Mouse (Mus musculus) spleen, adult 2 months (tissue): ENCODE data around the gene Psme1. TPM values are rescaled to one million over a fixed set of nuclear protein-coding genes. Genes with fewer than 3 reads are reported as not detected.

Source experiments
- DNase-seq, 2 experiments: peaks; one replicate each; pipeline versions ENCODE4 v3.0.0 to v3.0.0-alpha.2; 2012 to 2021; ENCODE audit warnings: low spot score in 2 of 2, low read depth in 1 of 2
- H3K27ac ChIP-seq: fragments of 200-500 bp; 2 replicates; pipeline ENCODE4 v1.5.1; 2012; ENCODE audit warnings: low read length, inconsistent platforms; ENCODE audit not compliant: insufficient read depth
- H3K27me3 ChIP-seq: fragments of 200-500 bp; 2 replicates; pipeline ENCODE4 v1.6.1; 2012; ENCODE audit warnings: mild to moderate bottlenecking, moderate library complexity, low read length, inconsistent platforms; ENCODE audit not compliant: control insufficient read depth, insufficient read depth
- H3K36me3 ChIP-seq: fragments of 200-500 bp; 2 replicates; pipeline ENCODE4 v1.6.1; 2012; ENCODE audit warnings: mild to moderate bottlenecking, low read length, inconsistent platforms; ENCODE audit not compliant: control insufficient read depth, insufficient read depth
- H3K4me1 ChIP-seq: fragments of 200-500 bp; 2 replicates; pipeline ENCODE4 v1.6.1; 2011; ENCODE audit warnings: inconsistent platforms; ENCODE audit not compliant: control insufficient read depth, insufficient read depth, insufficient read length
- H3K4me3 ChIP-seq: fragments of 200-500 bp; 2 replicates; pipeline ENCODE4 v1.5.1; 2011; ENCODE audit warnings: mild to moderate bottlenecking, inconsistent platforms; ENCODE audit not compliant: insufficient read depth, insufficient read length; ENCODE audit errors: extremely low read depth
- CTCF ChIP-seq: fragments of 200-500 bp; IDR thresholded peaks from 2 replicates; pipeline ENCODE4 v1.5.1; 2011; ENCODE audit warnings: mild to moderate bottlenecking, inconsistent platforms; ENCODE audit not compliant: insufficient read depth, insufficient read length, insufficient replicate concordance; ENCODE audit errors: extremely low read depth
- POLR2A ChIP-seq: fragments of 200-500 bp; IDR thresholded peaks from 2 replicates; pipeline ENCODE4 v1.6.1; 2011; ENCODE audit warnings: low read depth, low read length, inconsistent platforms
- WGBS: fragments of 180-500 bp; shearing (Covaris S2); methylation state at CpG from one replicate; pipeline ENCODE4 v1.1.7; 2018; 5-methylcytosine and 5-hydroxymethylcytosine counted together
- polyA plus RNA-seq: library from polyadenylated mRNA; depleted of rRNA; stranded (reverse); fragments of >200 nt; gene quantifications from 2 replicates; pipeline ENCODE4 v1.2.3, GENCODE M21; 2012

Gene Psme1
- polyA plus RNA-seq, 1 experiment = 101 TPM

DNA sequence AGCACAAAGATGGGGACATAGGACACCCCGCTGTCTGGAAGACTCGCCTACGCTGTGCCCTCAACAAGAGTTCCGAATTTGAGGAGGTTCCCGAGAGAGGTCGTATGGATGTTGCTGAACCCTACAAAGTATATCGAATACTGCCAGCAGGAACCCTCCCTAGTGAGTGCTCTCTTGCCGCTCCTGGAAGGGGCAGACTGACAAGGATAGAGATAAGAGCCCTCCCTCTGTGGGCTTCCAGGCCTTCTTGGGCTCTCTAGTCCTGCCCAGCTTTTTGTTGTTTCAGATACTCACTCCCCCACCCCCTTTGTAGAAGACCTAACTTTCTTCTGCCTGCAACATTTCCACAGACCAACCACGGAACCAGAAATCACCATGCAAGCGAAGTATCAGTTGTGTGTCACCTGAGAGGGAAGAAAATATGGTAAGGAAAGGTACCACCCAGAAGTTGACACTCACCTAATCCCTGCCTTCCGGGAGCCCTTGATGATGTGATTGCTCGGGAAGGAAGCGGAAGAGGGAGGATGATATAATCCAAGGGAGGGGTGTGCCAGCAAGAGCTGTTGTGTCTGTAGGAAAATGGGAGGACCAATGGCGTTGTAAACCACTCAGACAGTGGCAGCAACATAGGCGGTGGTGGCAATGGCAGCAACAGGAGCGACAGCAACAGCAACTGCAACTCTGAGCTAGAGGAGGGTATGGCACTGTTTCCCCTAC, 28.0 kb downstream of the Psme1 start:
- H3K27me3 ChIP-seq = no peaks in the 10 kb centered on the region
- H3K36me3 ChIP-seq = peaks cover 50% of the 10 kb centered on the region
- no peak for DNase-seq
- no peak overlapping the region for H3K4me3 ChIP-seq
- no peak for TF ChIP-seq CTCF
- no peak for TF ChIP-seq POLR2A
- H3K4me1 ChIP-seq = peaks cover 18% of the 10 kb centered on the region; the same call in 1 of the 2 replicates
- no peak overlapping the region for H3K27ac ChIP-seq
- 84% methylated on average over 16 of the region's 16 CpGs for WGBS

DNA sequence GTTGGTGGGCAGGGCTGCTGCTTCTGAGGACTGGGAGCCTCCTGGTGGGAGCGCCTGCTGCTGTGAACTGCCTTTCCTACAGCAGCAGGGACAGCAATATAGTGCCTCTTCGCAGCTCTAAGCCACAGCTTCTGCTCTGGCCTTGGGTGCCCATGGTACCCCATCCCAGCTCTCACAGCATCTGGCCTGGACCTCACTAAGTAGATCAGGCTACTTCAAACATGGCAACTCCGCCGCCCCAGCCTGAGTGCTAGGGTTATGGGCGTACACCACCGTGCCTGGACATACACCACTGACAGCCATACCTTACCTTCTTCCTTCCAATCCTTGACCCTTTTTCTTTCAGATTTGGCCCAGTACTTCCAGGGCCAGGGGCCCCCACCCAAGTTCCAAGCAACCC, 30.4 kb downstream of the Psme1 start:
- TF ChIP-seq POLR2A (no peak), CTCF (no peak)
- H3K4me1 ChIP-seq = peaks cover 11% of the 10 kb centered on the region; the same call in 1 of the 2 replicates
- WGBS = 97% methylated on average over 6 of the region's 6 CpGs
- peaks cover 39% of the 10 kb centered on the region for H3K36me3 ChIP-seq
- no peak overlapping the region for H3K4me3 ChIP-seq
- no peak for DNase-seq
- no peaks in the 10 kb centered on the region for H3K27me3 ChIP-seq
- H3K27ac ChIP-seq = no peak overlapping the region

DNA sequence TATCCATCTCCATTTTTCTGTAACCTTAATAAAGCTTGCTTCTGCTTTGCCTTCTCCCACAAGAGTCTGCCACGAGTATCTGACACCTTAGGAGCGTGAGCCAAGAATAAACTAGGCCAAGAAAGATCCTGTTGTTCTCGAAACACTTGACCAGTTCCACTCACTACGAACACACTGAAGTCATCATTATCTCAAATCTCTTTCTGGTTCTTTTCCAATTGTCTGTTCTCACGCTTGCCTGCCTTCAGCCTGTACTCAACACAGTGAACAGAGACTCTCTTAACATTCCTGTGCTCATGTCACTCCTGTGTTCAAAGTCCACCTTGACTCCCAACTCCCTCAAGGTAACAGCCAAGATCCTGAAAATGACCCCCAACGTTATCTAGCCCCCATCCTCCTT, 35.4 kb downstream of the Psme1 start:
- 68% methylated on average over 6 of the region's 6 CpGs for WGBS

DNA sequence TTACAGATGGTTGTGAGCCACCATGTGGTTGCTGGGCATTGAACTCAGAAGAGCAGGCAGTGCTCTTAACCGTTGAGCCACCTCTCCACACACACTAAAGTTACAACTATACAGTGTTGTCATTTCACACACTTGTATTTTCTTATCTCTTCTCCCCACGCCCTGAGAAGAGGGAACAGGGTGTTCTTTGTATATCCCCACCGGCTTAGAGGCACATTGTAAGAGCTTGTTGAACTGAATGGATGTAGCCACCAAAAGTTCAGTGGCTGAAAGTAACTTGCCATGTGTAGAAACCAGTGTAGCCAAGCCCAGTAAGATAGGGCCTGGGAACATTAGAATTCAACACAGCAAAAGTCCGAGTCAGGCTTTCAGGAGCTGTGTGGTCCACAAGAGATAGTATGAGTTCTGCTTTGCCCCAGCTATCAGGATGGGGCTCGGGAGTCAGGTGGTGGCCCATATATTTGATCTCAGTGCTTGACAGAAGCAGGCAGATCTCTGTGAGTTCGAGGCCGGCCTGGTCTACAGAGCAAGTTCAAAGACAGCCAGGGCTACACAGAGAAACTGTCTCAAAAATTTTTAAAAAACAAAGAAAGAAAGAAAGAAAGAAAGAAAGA, 36.7 kb downstream of the Psme1 start:
- TF ChIP-seq POLR2A (no peak), CTCF (no peak)
- Histone ChIP-seq H3K27ac (no peak overlapping the region), H3K4me3 (no peak overlapping the region), H3K4me1 (no peaks in the 10 kb centered on the region), H3K36me3 (peaks cover under 1% of the 10 kb centered on the region; the same call in 1 of the 2 replicates), H3K27me3 (no peaks in the 10 kb centered on the region)
- no peak for DNase-seq
- 80% methylated on average over 7 of the region's 7 CpGs for WGBS

More for the DNA sequence above, 35.4 kb downstream of the Psme1 start:
- Histone ChIP-seq H3K4me3 (no peak overlapping the region), H3K36me3 (peaks cover 13% of the 10 kb centered on the region), H3K27ac (no peak overlapping the region), H3K4me1 (no peaks in the 10 kb centered on the region), H3K27me3 (no peaks in the 10 kb centered on the region)
- DNase-seq = no peak
- no peak for TF ChIP-seq POLR2A

DNA sequence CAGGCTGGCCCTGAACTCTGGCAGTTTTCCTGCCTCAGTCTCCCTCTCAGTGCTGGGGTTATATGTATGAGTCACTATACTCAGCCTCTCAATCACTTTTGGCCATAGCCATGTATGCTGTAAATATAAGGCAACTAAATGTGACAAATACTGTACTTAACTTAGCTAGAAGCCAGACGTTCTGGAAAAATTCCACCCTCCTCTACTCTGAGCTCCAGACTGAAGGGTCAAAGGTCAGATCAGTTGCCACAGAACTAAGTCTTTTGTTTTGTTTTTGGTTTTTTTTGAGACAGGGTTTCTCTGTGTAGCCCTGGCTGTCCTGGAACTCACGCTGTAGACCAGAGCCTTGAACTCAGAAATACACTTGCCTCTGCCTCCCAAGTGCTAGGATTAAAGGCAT, 38.0 kb downstream of the Psme1 start:
- no peak for TF ChIP-seq POLR2A
- no peak for TF ChIP-seq CTCF
- DNase-seq = no peak
- Histone ChIP-seq H3K27ac (no peak overlapping the region), H3K36me3 (no peaks in the 10 kb centered on the region), H3K4me1 (no peaks in the 10 kb centered on the region), H3K27me3 (no peaks in the 10 kb centered on the region), H3K4me3 (no peak overlapping the region)
- WGBS = 82% methylated on average over 2 of the region's 2 CpGs

DNA sequence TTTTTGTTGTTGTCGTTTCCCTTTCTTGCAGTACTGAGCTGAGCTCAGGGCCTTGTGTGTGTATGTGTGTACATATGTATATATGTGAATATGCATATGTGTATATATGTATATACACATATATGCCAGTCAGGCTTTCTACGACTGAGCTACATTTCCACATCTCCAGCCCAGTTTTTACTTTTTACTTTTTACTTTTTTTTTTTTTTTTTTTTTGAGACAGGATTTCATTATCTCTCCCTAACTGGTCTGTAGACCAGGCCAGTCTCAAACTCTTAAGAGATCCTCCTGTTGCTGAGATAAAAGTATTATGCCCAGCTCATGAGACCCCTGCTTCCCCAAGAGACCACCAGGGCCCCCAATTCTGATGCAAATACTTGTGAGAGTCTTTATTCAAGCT, 38.9 kb downstream of the Psme1 start:
- no peaks in the 10 kb centered on the region for H3K27me3 ChIP-seq
- 78% methylated on average over 2 of the region's 2 CpGs for WGBS
- H3K36me3 ChIP-seq = no peaks in the 10 kb centered on the region
- H3K4me1 ChIP-seq = no peaks in the 10 kb centered on the region
- no peak overlapping the region for H3K27ac ChIP-seq
- no peak for TF ChIP-seq POLR2A
- TF ChIP-seq CTCF = no peak
- DNase-seq = no peak
- H3K4me3 ChIP-seq = no peak overlapping the region

DNA sequence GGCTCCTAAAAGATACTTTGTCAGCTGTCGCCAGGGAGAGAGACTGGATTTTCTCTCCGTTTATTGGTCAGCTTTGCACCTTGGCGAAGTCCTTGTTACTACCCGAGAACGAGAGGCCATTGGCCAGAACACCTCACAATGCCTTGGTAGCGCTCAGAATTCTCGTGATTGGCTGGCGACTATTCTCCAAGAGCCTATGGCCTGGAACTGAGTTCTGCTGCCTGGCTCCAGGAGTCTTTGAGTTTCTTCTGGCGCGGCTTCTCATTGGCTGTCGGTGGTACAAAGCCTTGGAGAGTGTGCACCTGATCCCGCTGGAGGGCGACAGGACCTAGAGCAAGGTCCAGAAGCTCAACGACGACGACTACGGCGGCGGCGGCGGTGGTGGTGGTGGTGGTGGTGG, 39.9 kb downstream of the Psme1 start, which contains the start of gene Rec8:
TSS of gene Rec8 (plus strand) at position 216 of the 400 bp plus-strand sequence.
- no peaks in the 10 kb centered on the region for H3K36me3 ChIP-seq
- no peak for DNase-seq
- H3K4me3 ChIP-seq = no peak within 1 kb of the TSS
- 35% methylated on average over 14 of the region's 21 CpGs for WGBS
- H3K4me1 ChIP-seq = no peaks in the 10 kb centered on the region
- no peaks in the 10 kb centered on the region for H3K27me3 ChIP-seq
- TF ChIP-seq CTCF (no peak), POLR2A (no peak)
- H3K27ac ChIP-seq = no peak within 1 kb of the TSS
